Mouse (Mus musculus): ENCODE measurements around the gene Sh2d2a. TPM values are rescaled to one million over a fixed set of nuclear protein-coding genes. Genes with fewer than 3 reads are reported as not detected.
A peak's percentile ranks its signal among the peaks of the same experiment; 100 is the strongest.

Sh2d2a gene
- total and polyA plus RNA-seq, 3 experiments = 23.2 to 66.8 (median 39.2) TPM

DNA sequence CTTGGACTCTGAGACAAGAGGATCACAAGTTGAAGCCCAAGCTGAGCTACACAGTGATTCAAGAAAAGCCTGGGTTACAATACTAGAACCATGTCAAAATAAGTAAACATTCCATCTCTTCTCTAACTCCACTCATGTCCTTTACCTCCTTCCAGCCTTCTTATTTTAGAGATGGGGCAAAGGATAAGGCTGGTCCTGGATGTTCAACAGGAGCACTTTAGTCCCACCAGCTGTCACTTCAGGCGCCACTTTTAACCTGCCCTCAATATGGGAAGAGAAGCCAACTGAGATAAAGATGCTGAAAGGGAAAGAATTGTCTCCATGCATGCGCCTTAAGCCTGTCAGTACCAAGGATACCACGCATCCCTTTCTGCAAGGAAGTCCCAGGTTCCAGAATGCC is 37.7 kb downstream of the Sh2d2a start:
- dilution Hi-C loops (cut with MboI; ENCODE audit: extremely low pct_ligation_motif_present, extremely low pct_unique_long_range_greater_than_20kb, low sequenced_read_pairs) = no loop called here

DNA sequence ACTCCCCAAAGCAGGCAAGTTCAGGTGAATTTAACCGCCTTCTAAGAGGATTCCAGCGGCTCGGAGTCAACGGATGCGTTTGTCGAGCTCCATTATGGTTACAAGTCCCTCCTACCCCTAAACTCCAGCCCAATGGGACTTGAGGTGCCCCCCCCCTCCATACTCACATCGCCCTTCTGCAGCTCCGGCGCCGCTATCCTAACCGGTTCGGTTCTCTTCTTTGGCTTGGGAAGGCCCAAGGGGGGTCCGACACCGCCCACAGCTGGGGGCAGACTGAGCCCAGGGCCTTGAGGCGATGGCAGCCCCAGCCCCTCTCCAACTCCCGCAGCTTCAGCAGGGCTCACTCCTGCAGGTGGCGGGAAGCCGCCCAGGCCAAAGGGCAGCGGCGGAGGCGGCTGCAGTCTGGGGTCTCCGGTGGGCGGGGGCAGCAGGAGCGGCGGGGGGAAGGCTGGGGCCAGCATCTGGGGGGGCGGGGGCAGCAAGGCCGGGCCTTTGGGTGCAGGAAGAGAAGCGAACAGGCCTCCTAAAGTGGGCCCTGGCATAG is 38.2 kb downstream of the Sh2d2a start:
- Histone ChIP-seq H3K27ac (ENCODE audit: insufficient read depth, low read depth) (peak overlapping the region; percentile 72), H3K9me3 (replicated peaks; ENCODE audit: low read length) (peaks cover 5% of the 10 kb centered on the region), H3K36me3 (replicated peaks in 1 of 2; ENCODE audit: control insufficient read depth in 1 of 2, insufficient read depth in 1 of 2, low read length in 1 of 2) (peaks cover 13 to 26% of the 10 kb centered on the region in 2 experiments), H3K4me3 (replicated peaks in 1 of 3; ENCODE audit: low read depth in 2 of 3, low read length in 2 of 3, poor library complexity in 1 of 3) (peak overlapping the region; percentile 86 to 95 (median 95)), H3K4me2 (ENCODE audit: insufficient read depth, low read depth, poor library complexity, severe bottlenecking) (peak overlapping the region; percentile 94), H3K79me2 (replicated peaks; ENCODE audit: control insufficient read depth, extremely low read depth, insufficient read depth, poor library complexity, severe bottlenecking) (peaks cover 41% of the 10 kb centered on the region), H3K4me1 (ENCODE audit: control insufficient read depth in 1 of 2, insufficient read depth in 2 of 2) (peaks cover 10 to 26% of the 10 kb centered on the region in 2 experiments), H3K9ac (ENCODE audit: insufficient read depth, low read depth) (peak overlapping the region; percentile 99), H3K27me3 (replicated peaks) (no peaks in the 10 kb centered on the region)
- TF ChIP-seq KAT2A (IDR thresholded peaks at IDR 0.05; ENCODE audit: insufficient replicate concordance, low read length) (no peak), RAD21 (IDR thresholded peaks at IDR 0.05; ENCODE audit: low read depth, low read length) (no peak), IRF4 (IDR thresholded peaks at IDR 0.05; ENCODE audit: low read depth, low read length) (no peak), NRF1 (IDR thresholded peaks at IDR 0.05; ENCODE audit: low read depth, low read length) (no peak), CHD1 (IDR thresholded peaks at IDR 0.05; ENCODE audit: low read depth, low read length) (no peak), NELFE (IDR thresholded peaks at IDR 0.05; ENCODE audit: low read depth, low read length) (no peak), MEF2A (IDR thresholded peaks at IDR 0.05; ENCODE audit: borderline replicate concordance, low read depth, low read length) (no peak)
- peak; percentile 38 for DNase-seq (ENCODE audit: extremely low read depth)
- dilution Hi-C loops (cut with MboI; ENCODE audit: extremely low pct_ligation_motif_present, extremely low pct_unique_long_range_greater_than_20kb, low sequenced_read_pairs) = no loop called here
- in situ Hi-C loops (cut with MboI; ENCODE audit: low pct_ligation_motif_present, low pct_unique_long_range_greater_than_20kb, low sequenced_read_pairs) = no loop called here

More for the DNA sequence above, 37.7 kb downstream of the Sh2d2a start:
- Histone ChIP-seq H3K27me3 (replicated peaks) (no peaks in the 10 kb centered on the region), H3K4me1 (ENCODE audit: control insufficient read depth in 1 of 2, insufficient read depth in 2 of 2) (peaks cover 10 to 26% of the 10 kb centered on the region in 2 experiments), H3K4me3 (replicated peaks in 1 of 3; ENCODE audit: low read depth in 2 of 3, low read length in 2 of 3, poor library complexity in 1 of 3) (peak overlapping the region; percentile 80 to 95 (median 86)), H3K79me2 (replicated peaks; ENCODE audit: control insufficient read depth, extremely low read depth, insufficient read depth, poor library complexity, severe bottlenecking) (peaks cover 41% of the 10 kb centered on the region), H3K4me2 (ENCODE audit: insufficient read depth, low read depth, poor library complexity, severe bottlenecking) (peak overlapping the region; percentile 94), H3K36me3 (replicated peaks in 1 of 2; ENCODE audit: control insufficient read depth in 1 of 2, insufficient read depth in 1 of 2, low read length in 1 of 2) (peaks cover 14 to 28% of the 10 kb centered on the region in 2 experiments), H3K9me3 (replicated peaks; ENCODE audit: low read length) (peaks cover 5% of the 10 kb centered on the region), H3K9ac (ENCODE audit: insufficient read depth, low read depth) (peak overlapping the region; percentile 99), H3K27ac (ENCODE audit: insufficient read depth, low read depth) (no peak overlapping the region)
- in situ Hi-C loops (cut with MboI; ENCODE audit: low pct_ligation_motif_present, low pct_unique_long_range_greater_than_20kb, low sequenced_read_pairs) = no loop called here
- TF ChIP-seq ELF1 (IDR thresholded peaks at IDR 0.05; ENCODE audit: low read depth, low read length) (no peak), SMC3 (IDR thresholded peaks at IDR 0.05; ENCODE audit: low read depth, low read length) (no peak), SIN3A (IDR thresholded peaks at IDR 0.05; ENCODE audit: low read length) (peak; percentile 56; the same call in 1 of the 2 replicates), POLR2A (IDR thresholded peaks at IDR 0.05; ENCODE audit: low read depth, low read length) (no peak)
- DNase-seq (ENCODE audit: extremely low read depth) = no peak

DNA sequence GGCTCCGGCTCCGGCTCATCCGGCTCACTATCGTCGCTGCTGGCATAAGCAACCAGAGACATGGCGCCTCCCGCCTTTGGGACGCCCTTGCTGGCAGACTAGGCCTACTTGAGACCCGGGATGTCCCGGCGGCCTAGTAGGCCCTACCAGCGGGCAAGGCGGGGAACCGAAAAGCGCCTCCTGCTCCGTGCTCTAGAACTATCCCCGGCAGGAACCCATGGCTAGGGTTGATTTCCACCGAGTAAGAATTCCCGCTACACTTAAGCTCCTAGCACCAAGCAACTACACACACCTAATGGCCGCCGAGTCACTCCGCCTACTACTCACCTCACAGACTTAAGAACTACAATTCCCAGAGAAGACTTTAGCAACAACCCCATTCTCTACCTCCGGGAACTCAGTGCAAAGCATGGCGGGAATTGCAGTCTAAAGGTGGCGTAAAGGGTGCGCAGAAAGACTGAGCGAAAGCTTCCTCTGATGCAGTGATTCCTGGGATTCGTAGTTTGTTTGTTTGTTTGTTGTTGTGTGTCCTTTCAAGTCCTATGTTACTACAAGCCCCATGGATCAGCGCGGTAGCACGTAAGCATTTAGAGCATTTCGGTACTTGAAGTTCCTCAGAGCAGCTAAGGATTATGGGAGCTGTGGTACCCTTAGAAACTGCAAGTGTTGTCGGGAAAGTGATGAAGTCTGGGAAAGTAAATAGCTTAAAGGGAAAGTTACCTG is 38.9 kb downstream of the Sh2d2a start, which contains the start of gene Prcc:
Gene Prcc, minus strand, starts transcription at position 328 of the 723 bp plus-strand sequence.
- peak within 1 kb of the TSS; percentile 72 for H3K27ac ChIP-seq (ENCODE audit: insufficient read depth, low read depth)
- H3K4me1 ChIP-seq (ENCODE audit: control insufficient read depth in 1 of 2, insufficient read depth in 2 of 2) = peaks cover 10 to 26% of the 10 kb centered on the region in 2 experiments
- in situ Hi-C loops (cut with MboI; ENCODE audit: low pct_ligation_motif_present, low pct_unique_long_range_greater_than_20kb, low sequenced_read_pairs) (no loop called here), dilution Hi-C loops (cut with MboI; ENCODE audit: extremely low pct_ligation_motif_present, extremely low pct_unique_long_range_greater_than_20kb, low sequenced_read_pairs) (no loop called here)
- H3K4me3 ChIP-seq (replicated peaks in 1 of 3; ENCODE audit: low read depth in 2 of 3, low read length in 2 of 3, poor library complexity in 1 of 3) = peak within 1 kb of the TSS; percentile 86 to 95 (median 95)
- H3K27me3 ChIP-seq (replicated peaks) = no peaks in the 10 kb centered on the region
- peak; percentile 99 for DNase-seq (ENCODE audit: extremely low read depth)
- H3K9ac ChIP-seq (ENCODE audit: insufficient read depth, low read depth) = peak within 1 kb of the TSS; percentile 99
- H3K79me2 ChIP-seq (replicated peaks; ENCODE audit: control insufficient read depth, extremely low read depth, insufficient read depth, poor library complexity, severe bottlenecking) = peaks cover 40% of the 10 kb centered on the region
- H3K4me2 ChIP-seq (ENCODE audit: insufficient read depth, low read depth, poor library complexity, severe bottlenecking) = peak within 1 kb of the TSS; percentile 94
- peaks cover 7 to 21% of the 10 kb centered on the region in 2 experiments for H3K36me3 ChIP-seq (replicated peaks in 1 of 2; ENCODE audit: control insufficient read depth in 1 of 2, insufficient read depth in 1 of 2, low read length in 1 of 2)
- H3K9me3 ChIP-seq (replicated peaks; ENCODE audit: low read length) = peaks cover 5% of the 10 kb centered on the region
- peak; percentile 98 for TF ChIP-seq HCFC1 (IDR thresholded peaks at IDR 0.05; ENCODE audit: low read depth, low read length)
- no peak for TF ChIP-seq EP300 (IDR thresholded peaks at IDR 0.05; ENCODE audit: low read length)
- peak; percentile 94 for TF ChIP-seq MYC (IDR thresholded peaks at IDR 0.05; ENCODE audit: low read depth, low read length)
- no peak for TF ChIP-seq USF1 (IDR thresholded peaks at IDR 0.05; ENCODE audit: low read depth, low read length)
- TF ChIP-seq MAFK (IDR thresholded peaks at IDR 0.05; ENCODE audit: insufficient replicate concordance, low read length) = no peak
- peak; percentile 85 for TF ChIP-seq ELF1 (IDR thresholded peaks at IDR 0.05; ENCODE audit: low read depth, low read length)
- no peak for TF ChIP-seq USF2 (conservative IDR thresholded peaks at IDR 0.05; ENCODE audit: low read depth, low read length)
- no peak for TF ChIP-seq JUND (conservative IDR thresholded peaks at IDR 0.05; ENCODE audit: low read depth, low read length)
- TF ChIP-seq TBP (conservative IDR thresholded peaks at IDR 0.05; ENCODE audit: low read depth, low read length) = peak; percentile 34; the same call in 1 of the 2 replicates
- TF ChIP-seq POLR2A (IDR thresholded peaks at IDR 0.05; ENCODE audit: low read depth, low read length) = peak; percentile 61
- peak; percentile 98 for TF ChIP-seq SIN3A (IDR thresholded peaks at IDR 0.05; ENCODE audit: low read length)
- TF ChIP-seq CHD2 (IDR thresholded peaks at IDR 0.05; ENCODE audit: low read length) = peak; percentile 81
- no peak for TF ChIP-seq RCOR1 (conservative IDR thresholded peaks at IDR 0.05; ENCODE audit: low read depth, low read length)
- peak; percentile 80; the same call in 1 of the 2 replicates for TF ChIP-seq ZMIZ1 (IDR thresholded peaks at IDR 0.05; ENCODE audit: low read depth, low read length)
- no peak for TF ChIP-seq CHD1 (IDR thresholded peaks at IDR 0.05; ENCODE audit: low read depth, low read length)
- TF ChIP-seq MAX (IDR thresholded peaks at IDR 0.05; ENCODE audit: low read length) = 0 out of 2 replicates have a peak, but pooled peaks have one; percentile 29

Data from CH12.LX (cell line).